ENCODE assay signal across 21 mouse cellular contexts in genomic region chr11:49942841-49943240, GRCm38 (mm10). TPM values are rescaled to one million over a fixed set of nuclear protein-coding genes. Genes with fewer than 3 reads are reported as not detected.
DNase-seq lines count a peak whose midpoint lies in the region; ATAC-seq and TF ChIP-seq lines count a peak whose summit lies in the region.
"Had no signal": no experiment of that assay in that cellular context is flagged by ENCODE, and none has a peak within 500 bp of the region (broad histone marks: within the 10 kb centered on the region; RNA-seq: fewer than 3 reads in every experiment).

No protein-coding gene starts in this region.

- H3K4me1 ChIP-seq in cortical plate, adult 2 months (ENCODE audit: control insufficient read depth, insufficient read depth, low read length): peaks cover 18% of the 10 kb centered on the region
- H3K4me1 ChIP-seq in kidney, embryonic 14.5 days (ENCODE audit: control insufficient read depth, insufficient read depth, low read length): no peaks in the 10 kb centered on the region
- H3K4me1 ChIP-seq: embryonic facial prominence, embryonic 12.5 days had no signal

- no peaks in the 10 kb centered on the region for H3K9me3 ChIP-seq in kidney, embryonic 14.5 days (ENCODE audit: control insufficient read depth, low read length)
- H3K9me3 ChIP-seq: embryonic facial prominence, embryonic 10.5 days; forebrain, embryonic 13.5 days had no signal

- H3K36me3 ChIP-seq in kidney, embryonic 14.5 days (ENCODE audit: control insufficient read depth, insufficient read depth, low read length): no peaks in the 10 kb centered on the region
- H3K36me3 ChIP-seq: embryonic facial prominence, embryonic 10.5 days; embryonic facial prominence, embryonic 12.5 days; forebrain, embryonic 15.5 days had no signal

- peak overlapping the region; percentile 42 for H3K27ac ChIP-seq in left cerebral cortex, adult 2 months
- peak overlapping the region; percentile 63; the same call in 1 of the 2 replicates for H3K27ac ChIP-seq in cortical plate, adult 2 months (ENCODE audit: insufficient read depth, low read length)
- no peak overlapping the region for H3K27ac ChIP-seq in kidney, embryonic 14.5 days (ENCODE audit: low read depth, low read length)
- H3K27ac ChIP-seq: embryonic facial prominence, embryonic 10.5 days; embryonic facial prominence, embryonic 12.5 days; forebrain, embryonic 13.5 days; forebrain, embryonic 15.5 days had no signal

- DNase-seq in left cerebral cortex, adult 2 months (ENCODE audit: extremely low spot score in 1 of 2, low spot score in 2 of 2): no peak
- DNase-seq in left cerebral cortex, adult 8-10 months (ENCODE audit: low spot score in 2 of 2): no peak
- peak; percentile 56 for DNase-seq in telencephalon, adult 2 months (ENCODE audit: low read depth, low spot score)
- DNase-seq in retina, embryonic 14.5 days (ENCODE audit: low spot score): no peak
- DNase-seq: adrenal gland, adult 8-10 months; adrenal gland, postnatal 14 days; adrenal gland, postnatal 36 days; cerebellum, adult 11 months; cerebellum, adult 18-20 months; cerebellum, adult 8-10 months; cerebellum, adult 9-11 months; cerebellum, postnatal 14 days; cerebellum, postnatal 36 days; forebrain, postnatal 0 days had no signal

- no peak for TF ChIP-seq CTCF in left cerebral cortex, adult 2 months (IDR thresholded peaks at IDR 0.05)
- no peak for TF ChIP-seq CTCF in cortical plate, adult 2 months (IDR thresholded peaks at IDR 0.05; ENCODE audit: extremely low read depth, insufficient read depth, low read length)

- intact Hi-C loops in left cerebral cortex, adult 2 months (cut with DNase I): no loop called here

- no peak for ATAC-seq in kidney, embryonic 14.5 days (ENCODE audit: low FRiP score, low TSS enrichment)
- ATAC-seq: forebrain, embryonic 13.5 days; forebrain, embryonic 15.5 days; forebrain, postnatal 0 days had no signal

- H3K27me3 ChIP-seq in kidney, embryonic 14.5 days (ENCODE audit: control insufficient read depth, insufficient read depth, low read length): no peaks in the 10 kb centered on the region
- H3K27me3 ChIP-seq: embryonic facial prominence, embryonic 12.5 days; forebrain, embryonic 13.5 days; forebrain, embryonic 15.5 days had no signal

- WGBS in kidney, embryonic 14.5 days: 75% methylated on average over 4 of the region's 4 CpGs

- no peak for TF ChIP-seq POLR2A in cortical plate, adult 2 months (IDR thresholded peaks at IDR 0.05; ENCODE audit: extremely low read depth, insufficient read depth, low read length)

- H3K4me3 ChIP-seq in left cerebral cortex, adult 2 months: no peak overlapping the region
- no peak overlapping the region for H3K4me3 ChIP-seq in cortical plate, adult 2 months (ENCODE audit: insufficient read depth, low read length)
- no peak overlapping the region for H3K4me3 ChIP-seq in kidney, embryonic 14.5 days (ENCODE audit: low read length)
- H3K4me3 ChIP-seq: embryonic facial prominence, embryonic 10.5 days; embryonic facial prominence, embryonic 12.5 days; forebrain, embryonic 13.5 days; forebrain, embryonic 15.5 days had no signal

- no peak overlapping the region for H3K9ac ChIP-seq in kidney, embryonic 14.5 days (ENCODE audit: low read depth, low read length)
- H3K9ac ChIP-seq: embryonic facial prominence, embryonic 12.5 days; forebrain, embryonic 13.5 days; forebrain, embryonic 15.5 days; forebrain, postnatal 0 days had no signal

- no peak overlapping the region for H3K4me2 ChIP-seq in kidney, embryonic 14.5 days (replicated peaks; ENCODE audit: low read depth, low read length)
- H3K4me2 ChIP-seq: embryonic facial prominence, embryonic 12.5 days; forebrain, embryonic 13.5 days; forebrain, embryonic 15.5 days had no signal

RNA-seq across cellular contexts. Expression of gene Rasgef1c, which starts 41.2 kb away (rescaled TPM):
- 10 to 100 TPM; 35.3 to 39.5 TPM for total RNA-seq in left cerebral cortex, adult 2 months (2021)
- 10 to 100 TPM; 30.9 to 37.4 (median 34.3) TPM for total RNA-seq in left cerebral cortex, adult 8-10 months (2022)
- 38.6 and 38.8 TPM in 2 replicates for polyA plus RNA-seq in cortical plate, adult 2 months (2012; rRNA removed)
- not detected in 2 replicates for polyA plus RNA-seq in kidney, embryonic 14.5 days (2014; fragmentation: Nextera tagmentation; extraction: Ambion mirVana)
- polyA plus RNA-seq: C2C12 had no signal
